Mouse (Mus musculus): ENCODE measurements around the gene Gm3415.

DNA sequence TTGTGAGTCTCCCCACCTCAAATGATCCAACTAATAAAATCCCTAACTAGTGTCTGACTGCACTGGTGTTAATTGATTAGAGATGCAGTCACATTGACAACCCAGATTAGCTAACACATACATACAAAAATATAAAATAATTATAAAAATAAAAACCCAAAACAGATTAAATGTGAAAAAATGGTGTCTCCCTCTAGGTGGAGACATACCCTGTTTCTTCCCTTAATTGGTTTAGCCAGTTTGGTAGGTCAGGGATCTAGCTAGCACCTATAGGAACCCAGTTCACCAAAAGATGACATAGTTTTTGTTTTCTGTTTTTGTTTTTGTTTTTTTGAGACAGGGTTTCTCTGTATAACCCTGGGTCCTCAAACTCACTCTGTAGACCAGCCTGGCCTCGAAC, 8.3 kb downstream of the Gm3415 start:
- no peak for TF ChIP-seq GATA1 (IDR thresholded peaks at IDR 0.05; ENCODE audit: borderline replicate concordance, low read length)
- no peak for TF ChIP-seq FLI1 (IDR thresholded peaks at IDR 0.05; ENCODE audit: low read length)
